Mouse (Mus musculus) MEL (cell line): ENCODE data around the gene Lhx1. TPM values are rescaled to one million over a fixed set of nuclear protein-coding genes. Genes with fewer than 3 reads are reported as not detected.

ENCODE experiments used
- DNase-seq: peaks from one replicate; pipeline ENCODE4 v3.0.0; 2011; ENCODE audit warnings: low read depth, low spot score
- H3K27ac ChIP-seq: 2 replicates; pipeline ENCODE4 v1.5.1; 2012; ENCODE audit warnings: low read depth, mild to moderate bottlenecking, control low read depth, low read length, moderate library complexity; ENCODE audit not compliant: control insufficient read depth
- H3K27me3 ChIP-seq, 2 experiments: fragments of 150-350 bp in 1 of 2; sonication (generic) in 1 of 2; 2 replicates each; pipeline ENCODE4 v1.6.1; 2012; ENCODE audit warnings: low read length in 2 of 2, mild to moderate bottlenecking in 2 of 2, improper control_type of control experiment in 1 of 2, moderate library complexity in 1 of 2; ENCODE audit not compliant: insufficient read depth in 2 of 2, control insufficient read depth in 1 of 2
- H3K36me3 ChIP-seq, 2 experiments: 2 replicates each; pipeline ENCODE4 v1.6.1; 2012 to 2014; ENCODE audit warnings: low read length in 2 of 2, improper control_type of control experiment in 1 of 2, inconsistent platforms in 1 of 2, mild to moderate bottlenecking in 1 of 2; ENCODE audit not compliant: insufficient read depth in 2 of 2, control insufficient read depth in 1 of 2
- H3K4me1 ChIP-seq, 2 experiments: fragments of 150-350 bp in 1 of 2; sonication (generic) in 1 of 2; 2 replicates each; pipeline ENCODE4 v1.6.1; 2012; ENCODE audit warnings: low read length in 2 of 2, improper control_type of control experiment in 1 of 2, mild to moderate bottlenecking in 1 of 2; ENCODE audit not compliant: insufficient read depth in 2 of 2, control insufficient read depth in 1 of 2
- H3K4me3 ChIP-seq, 2 experiments: fragments of 150-350 bp in 1 of 2; sonication (generic) in 1 of 2; 2 replicates each; pipeline ENCODE4 v1.5.1; 2012; ENCODE audit warnings: low read depth in 2 of 2, low read length in 2 of 2, mild to moderate bottlenecking in 2 of 2, moderate library complexity in 2 of 2, control low read depth in 1 of 2, improper control_type of control experiment in 1 of 2; ENCODE audit not compliant: control insufficient read depth in 1 of 2, insufficient read depth in 1 of 2
- H3K79me2 ChIP-seq: 2 replicates; pipeline ENCODE4 v1.6.1; 2012; ENCODE audit warnings: mild to moderate bottlenecking, low read length, moderate library complexity; ENCODE audit not compliant: control insufficient read depth, poor library complexity, insufficient read depth
- H3K9ac ChIP-seq: 2 replicates; pipeline ENCODE4 v1.6.1; 2012; ENCODE audit warnings: low read depth, mild to moderate bottlenecking, control low read depth, low read length, moderate library complexity; ENCODE audit not compliant: control insufficient read depth, poor library complexity, severe bottlenecking
- H3K9me3 ChIP-seq: fragments of 150-350 bp; sonication (generic); replicated peaks from 2 replicates; pipeline ENCODE4 v1.6.1; 2012; ENCODE audit warnings: mild to moderate bottlenecking, low read length, improper control_type of control experiment, moderate library complexity; ENCODE audit not compliant: insufficient read depth
- CHD2 ChIP-seq: IDR thresholded peaks from 2 replicates; pipeline ENCODE4 v1.6.1; 2011; ENCODE audit warnings: low read length, improper control_type of control experiment
- E2F4 ChIP-seq: IDR thresholded peaks from 2 replicates; pipeline ENCODE4 v1.6.1; 2011; ENCODE audit warnings: low read depth, low read length, improper control_type of control experiment, borderline replicate concordance
- ELF1 ChIP-seq: IDR thresholded peaks from 2 replicates; pipeline ENCODE4 v1.6.1; 2014; ENCODE audit warnings: low read depth, mild to moderate bottlenecking, inconsistent platforms, low read length, improper control_type of control experiment, moderate library complexity
- EP300 ChIP-seq, 2 experiments: IDR thresholded peaks; 2 replicates each; pipeline ENCODE4 v1.6.1; 2011; ENCODE audit warnings: improper control_type of control experiment in 2 of 2, low read length in 2 of 2, low read depth in 1 of 2, mild to moderate bottlenecking in 1 of 2
- GABPA ChIP-seq: IDR thresholded peaks from 2 replicates; pipeline ENCODE4 v1.6.1; 2012; ENCODE audit warnings: low read depth, mild to moderate bottlenecking, inconsistent platforms, low read length, improper control_type of control experiment, moderate library complexity
- GATA1 ChIP-seq: IDR thresholded peaks from 2 replicates; pipeline ENCODE4 v1.6.1; 2011; ENCODE audit warnings: low read depth, low read length, improper control_type of control experiment
- HCFC1 ChIP-seq: IDR thresholded peaks from 2 replicates; pipeline ENCODE4 v1.6.1; 2012; ENCODE audit warnings: low read depth, mild to moderate bottlenecking, inconsistent platforms, low read length, improper control_type of control experiment, moderate library complexity
- KAT2A ChIP-seq: conservative IDR thresholded peaks from 2 replicates; pipeline ENCODE4 v1.6.1; 2012; ENCODE audit warnings: low read depth, low read length, improper control_type of control experiment, inconsistent platforms
- MAZ ChIP-seq: IDR thresholded peaks from 2 replicates; pipeline ENCODE4 v1.6.1; 2012; ENCODE audit warnings: low read depth, mild to moderate bottlenecking, inconsistent platforms, low read length, improper control_type of control experiment
- MYB ChIP-seq: IDR thresholded peaks from 2 replicates; pipeline ENCODE4 v1.6.1; 2011; ENCODE audit warnings: mild to moderate bottlenecking, low read depth, low read length, improper control_type of control experiment
- MYC ChIP-seq: IDR thresholded peaks from 2 replicates; pipeline ENCODE4 v1.6.1; 2011; ENCODE audit warnings: low read depth, mild to moderate bottlenecking, low read length, improper control_type of control experiment, moderate library complexity
- NELFE ChIP-seq: IDR thresholded peaks from 2 replicates; pipeline ENCODE4 v1.6.1; 2011; ENCODE audit warnings: low read depth, low read length, improper control_type of control experiment
- POLR2AphosphoS2 ChIP-seq: IDR thresholded peaks from 2 replicates; pipeline ENCODE4 v1.6.1; 2011; ENCODE audit warnings: low read length, improper control_type of control experiment
- POLR2AphosphoS5 ChIP-seq: IDR thresholded peaks from 2 replicates; pipeline ENCODE4 v1.6.1; 2012; ENCODE audit warnings: low read depth, borderline replicate concordance, mild to moderate bottlenecking, inconsistent platforms, low read length, moderate library complexity, mixed read lengths
- RAD21 ChIP-seq: IDR thresholded peaks from 2 replicates; pipeline ENCODE4 v1.6.1; 2011; ENCODE audit warnings: mild to moderate bottlenecking, low read depth, low read length, improper control_type of control experiment
- TBP ChIP-seq: IDR thresholded peaks from 2 replicates; pipeline ENCODE4 v1.8.0; 2011; ENCODE audit warnings: low read depth, low read length, improper control_type of control experiment
- USF1 ChIP-seq: IDR thresholded peaks from 2 replicates; pipeline ENCODE4 v1.6.1; 2014; ENCODE audit warnings: low read depth, mild to moderate bottlenecking, inconsistent platforms, low read length, improper control_type of control experiment, moderate library complexity
- USF2 ChIP-seq, 2 experiments: IDR thresholded peaks; 2 replicates each; pipeline ENCODE4 v1.6.1; 2011 to 2012; ENCODE audit warnings: improper control_type of control experiment in 2 of 2, low read length in 2 of 2, borderline replicate concordance in 1 of 2, inconsistent platforms in 1 of 2, low read depth in 1 of 2, mild to moderate bottlenecking in 1 of 2; ENCODE audit not compliant: insufficient read depth in 1 of 2
- ZC3H11A ChIP-seq: IDR thresholded peaks from 2 replicates; pipeline ENCODE4 v1.6.1; 2012; ENCODE audit warnings: low read depth, mild to moderate bottlenecking, inconsistent platforms, low read length, improper control_type of control experiment
- ZKSCAN1 ChIP-seq: IDR thresholded peaks from 2 replicates; pipeline ENCODE4 v1.6.1; 2012; ENCODE audit warnings: low read depth, mild to moderate bottlenecking, inconsistent platforms, low read length, improper control_type of control experiment, moderate library complexity
- ZNF384 ChIP-seq: IDR thresholded peaks from 2 replicates; pipeline ENCODE4 v1.6.1; 2012; ENCODE audit warnings: low read depth, mild to moderate bottlenecking, inconsistent platforms, low read length, improper control_type of control experiment
- polyA plus RNA-seq, 2 experiments: library from polyadenylated mRNA; stranded (reverse) in 1 of 2; unstranded in 1 of 2; fragments of >175 nt in 1 of 2; fragments of >200 nt in 1 of 2; gene quantifications; 2 replicates each; pipeline versions ENCODE4 v1.2.1 to v1.2.4; 2012; ENCODE audit warnings: low replicate concordance in 2 of 2, low read depth in 1 of 2; ENCODE audit not compliant: insufficient read length in 2 of 2, insufficient read depth in 1 of 2, missing spikeins in 1 of 2
- total RNA-seq: library from RNA; depleted of rRNA; stranded (reverse); fragments of 300-350 nt; gene quantifications from 2 replicates; pipeline ENCODE4 v1.2.3, GENCODE M21; 2012

Lhx1 gene
- total and polyA plus RNA-seq, 3 experiments = not detected

DNA sequence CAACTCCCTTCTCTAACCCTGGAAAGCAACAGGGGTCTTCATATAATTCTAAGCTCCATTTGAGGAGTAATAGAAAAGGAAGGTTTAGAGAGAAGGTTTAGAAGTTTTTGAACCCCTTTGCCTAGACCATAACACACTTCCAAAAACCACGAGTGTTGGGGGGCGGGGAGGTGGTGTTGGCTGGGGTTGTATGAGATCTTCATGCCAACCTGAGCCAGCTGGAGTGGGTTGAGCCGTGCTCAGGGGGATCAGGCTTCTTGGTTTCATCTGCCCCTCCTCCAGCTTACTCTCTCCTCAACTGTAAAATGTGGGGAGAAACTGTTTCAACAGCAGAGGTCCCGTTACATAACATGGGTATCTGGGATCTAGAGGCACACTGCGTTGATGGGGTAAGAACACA is 45.5 kb upstream of the Lhx1 start:
- TF ChIP-seq NELFE (no peak), HCFC1 (no peak), POLR2AphosphoS2 (no peak), ZNF384 (no peak), TBP (no peak), ELF1 (no peak), POLR2AphosphoS5 (no peak), GATA1 (no peak), CHD2 (no peak), ZKSCAN1 (no peak), USF2 (IDR thresholded peaks at IDR 0.05; ENCODE audit: borderline replicate concordance in 1 of 2, insufficient read depth in 1 of 2, low read depth in 1 of 2, low read length in 2 of 2) (no peak), E2F4 (no peak), RAD21 (no peak), GABPA (no peak), MYB (no peak), EP300 (IDR thresholded peaks at IDR 0.05; ENCODE audit: low read depth in 1 of 2, low read length in 2 of 2) (no peak), MYC (no peak), ZC3H11A (no peak)
- TF ChIP-seq, all 39 proteins: peak for 0
- Histone ChIP-seq H3K4me3 (no peak overlapping the region), H3K9me3 (no peaks in the 10 kb centered on the region), H3K9ac (no peak overlapping the region), H3K4me1 (no peaks in the 10 kb centered on the region), H3K36me3 (no peaks in the 10 kb centered on the region), H3K27me3 (peaks cover 8 to 17% of the 10 kb centered on the region in 2 experiments), H3K79me2 (no peaks in the 10 kb centered on the region), H3K27ac (no peak overlapping the region)
- no peak for DNase-seq

DNA sequence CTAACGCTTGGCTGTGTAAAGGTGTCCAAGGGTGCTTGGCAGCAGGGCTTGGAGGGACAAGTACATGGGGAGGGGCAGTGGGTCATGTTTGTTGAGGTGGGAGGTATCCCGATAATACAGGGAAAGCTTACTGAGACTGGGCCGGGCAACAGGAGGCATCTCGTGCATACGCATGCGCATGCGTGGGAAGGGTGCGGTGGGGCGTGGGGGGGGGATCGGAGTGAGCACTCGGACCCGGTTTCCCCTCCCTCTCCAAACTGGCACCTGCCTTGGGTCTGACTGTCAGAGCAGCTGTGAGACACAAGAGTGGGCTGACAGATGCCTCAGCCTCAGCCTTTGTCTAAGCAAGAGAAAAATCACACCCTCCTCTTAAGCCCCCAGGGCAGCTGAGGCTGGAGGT is 45.1 kb upstream of the Lhx1 start:
- no peaks in the 10 kb centered on the region for H3K9me3 ChIP-seq
- H3K36me3 ChIP-seq = no peaks in the 10 kb centered on the region
- no peaks in the 10 kb centered on the region for H3K79me2 ChIP-seq
- H3K27ac ChIP-seq = no peak overlapping the region
- no peak overlapping the region for H3K4me3 ChIP-seq
- no peak overlapping the region for H3K9ac ChIP-seq
- DNase-seq = no peak
- TF ChIP-seq RAD21 = no peak
- no peak for TF ChIP-seq NELFE
- no peak for TF ChIP-seq EP300 (IDR thresholded peaks at IDR 0.05; ENCODE audit: low read depth in 1 of 2, low read length in 2 of 2)
- TF ChIP-seq MAZ = no peak
- no peak for TF ChIP-seq USF1
- TF ChIP-seq CHD2 = no peak
- TF ChIP-seq KAT2A = no peak
- TF ChIP-seq E2F4 = no peak
- H3K27me3 ChIP-seq = peaks cover 7 to 15% of the 10 kb centered on the region in 2 experiments
- H3K4me1 ChIP-seq = no peaks in the 10 kb centered on the region
